Mouse (Mus musculus) embryonic facial prominence, embryonic 12.5 days (tissue): ENCODE data around the gene Lasp1. TPM values are rescaled to one million over a fixed set of nuclear protein-coding genes. Genes with fewer than 3 reads are reported as not detected.

Source experiments
- ATAC-seq: fragments of 200-750 bp; cut with Nextera tagmentation; 2 replicates; pipeline ENCODE4 v1.8.0; 2017; ENCODE audit not compliant: insufficient number of reproducible peaks, insufficient read depth, low FRiP score, low TSS enrichment
- H3K27ac ChIP-seq: fragments of 300-500 bp; sonication (generic); 2 replicates; pipeline ENCODE4 v1.5.1; 2016; ENCODE audit warnings: mild to moderate bottlenecking
- H3K27me3 ChIP-seq: fragments of 300-500 bp; sonication (generic); 2 replicates; pipeline ENCODE4 v1.6.1; 2016; ENCODE audit warnings: mild to moderate bottlenecking, moderate library complexity
- H3K36me3 ChIP-seq: fragments of 300-500 bp; sonication (generic); 2 replicates; pipeline ENCODE4 v1.6.1; 2016; ENCODE audit warnings: mild to moderate bottlenecking
- H3K4me1 ChIP-seq: fragments of 300-500 bp; sonication (generic); 2 replicates; pipeline ENCODE4 v1.6.1; 2016
- H3K4me2 ChIP-seq: fragments of 300-500 bp; sonication (generic); replicated peaks from 2 replicates; pipeline ENCODE4 v1.6.1; 2016; ENCODE audit warnings: mild to moderate bottlenecking, moderate library complexity
- H3K4me3 ChIP-seq: fragments of 300-500 bp; sonication (generic); 2 replicates; pipeline ENCODE4 v1.5.1; 2016; ENCODE audit warnings: mild to moderate bottlenecking
- H3K9ac ChIP-seq: fragments of 300-500 bp; sonication (generic); 2 replicates; pipeline ENCODE4 v1.6.1; 2016; ENCODE audit warnings: mild to moderate bottlenecking, moderate library complexity
- H3K9me3 ChIP-seq: fragments of 300-500 bp; sonication (generic); 2 replicates; pipeline ENCODE4 v1.6.1; 2016; ENCODE audit warnings: mild to moderate bottlenecking, moderate library complexity
- WGBS: fragments of 180-500 bp; shearing (Covaris S2); methylation state at CpG from one replicate; pipeline ENCODE4 v1.1.7; 2016; 5-methylcytosine and 5-hydroxymethylcytosine counted together
- polyA plus RNA-seq: library from polyadenylated mRNA; unstranded; fragments of >200 nt; fragmentation: Nextera tagmentation; extraction: Ambion mirVana; gene quantifications from 2 replicates; pipeline ENCODE4 v1.2.1, GENCODE M21; 2016

The Lasp1 gene
- polyA plus RNA-seq, 1 experiment from 2014 or later, result 117 TPM

GRCm38 (mm10) chr11:97805662-97806612, 7.1 kb downstream of the Lasp1 start:
- peak overlapping the region; percentile 89 for H3K27ac ChIP-seq
- H3K9ac ChIP-seq, result no peak overlapping the region
- H3K9me3 ChIP-seq, result no peaks in the 10 kb centered on the region
- H3K27me3 ChIP-seq, result no peaks in the 10 kb centered on the region
- peaks cover 89% of the 10 kb centered on the region for H3K4me1 ChIP-seq
- H3K4me2 ChIP-seq, result peak overlapping the region; percentile 48
- H3K4me3 ChIP-seq, result no peak overlapping the region
- ATAC-seq, result no peak
- WGBS, result 44% methylated on average over 15 of the region's 15 CpGs
- H3K36me3 ChIP-seq, result peaks cover 22% of the 10 kb centered on the region

- Histone ChIP-seq H3K4me1 (peaks cover 88% of the 10 kb centered on the region), H3K4me3 (no peak overlapping the region), H3K9me3 (no peaks in the 10 kb centered on the region), H3K27me3 (no peaks in the 10 kb centered on the region), H3K27ac (peak overlapping the region; percentile 7; the same call in 1 of the 2 replicates), H3K4me2 (no peak overlapping the region), H3K36me3 (peaks cover 22% of the 10 kb centered on the region), H3K9ac (no peak overlapping the region)
- 66% methylated on average over 7 of the region's 7 CpGs for WGBS
- ATAC-seq, result no peak
Measured at GRCm38 (mm10) chr11:97806613-97806964, 7.8 kb downstream of the Lasp1 start.

DNA sequence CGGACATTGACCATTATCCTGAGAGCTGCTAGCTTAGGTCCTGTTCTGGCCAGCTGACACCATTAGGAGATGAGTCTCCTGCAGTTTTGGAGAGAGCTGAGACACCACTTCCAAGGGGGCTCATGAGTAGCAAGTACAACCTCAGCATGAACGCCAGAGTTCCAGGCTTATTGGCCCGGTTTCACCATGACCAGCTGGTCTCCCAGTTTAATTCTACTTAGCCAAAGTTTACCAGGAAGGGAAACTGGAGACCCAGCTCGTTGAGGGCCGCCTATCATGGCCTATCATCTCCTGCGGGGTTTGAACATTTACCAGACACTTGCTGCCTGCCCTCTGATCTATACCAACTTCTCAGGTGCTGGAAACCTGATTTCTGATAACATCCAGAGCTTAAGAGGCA, 8.8 kb downstream of the Lasp1 start:
- H3K27ac ChIP-seq, result peak overlapping the region; percentile 65

DNA sequence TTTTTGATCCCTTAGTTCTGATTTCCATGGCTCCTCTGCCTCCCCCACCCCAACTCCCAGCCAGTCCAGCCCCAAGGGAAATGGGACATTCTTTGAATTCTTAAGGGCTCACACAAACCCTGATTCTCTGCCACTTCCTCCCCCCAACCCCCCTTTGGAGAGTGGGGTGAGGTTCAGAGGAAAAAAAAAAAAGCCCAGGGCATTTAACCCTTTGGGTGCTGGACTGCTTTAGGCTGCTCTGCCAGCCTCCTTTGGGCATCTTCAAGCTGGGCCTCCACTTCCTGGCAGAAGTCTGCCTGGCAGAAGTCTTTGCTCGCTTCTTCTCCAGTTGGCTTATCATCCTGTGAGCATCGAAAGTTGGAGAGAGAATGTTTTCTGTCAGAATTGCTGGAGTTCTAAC, 9.3 kb downstream of the Lasp1 start:
- Histone ChIP-seq H3K9ac (no peak overlapping the region), H3K4me3 (no peak overlapping the region), H3K27ac (peak overlapping the region; percentile 65), H3K4me1 (peaks cover 92% of the 10 kb centered on the region), H3K27me3 (no peaks in the 10 kb centered on the region), H3K9me3 (no peaks in the 10 kb centered on the region), H3K4me2 (peak overlapping the region; percentile 14; the same call in 1 of the 2 replicates), H3K36me3 (peaks cover 23% of the 10 kb centered on the region)
- 37% methylated on average over 2 of the region's 2 CpGs for WGBS
- no peak for ATAC-seq

More for the DNA sequence above, 8.8 kb downstream of the Lasp1 start:
- no peak overlapping the region for H3K4me3 ChIP-seq
- H3K27me3 ChIP-seq, result no peaks in the 10 kb centered on the region
- peak overlapping the region; percentile 14; the same call in 1 of the 2 replicates for H3K4me2 ChIP-seq
- no peak overlapping the region for H3K9ac ChIP-seq
- no peak for ATAC-seq
- no peaks in the 10 kb centered on the region for H3K9me3 ChIP-seq
- H3K4me1 ChIP-seq, result peaks cover 88% of the 10 kb centered on the region
- peaks cover 22% of the 10 kb centered on the region for H3K36me3 ChIP-seq
- 21% methylated on average over 6 of the region's 6 CpGs for WGBS

DNA sequence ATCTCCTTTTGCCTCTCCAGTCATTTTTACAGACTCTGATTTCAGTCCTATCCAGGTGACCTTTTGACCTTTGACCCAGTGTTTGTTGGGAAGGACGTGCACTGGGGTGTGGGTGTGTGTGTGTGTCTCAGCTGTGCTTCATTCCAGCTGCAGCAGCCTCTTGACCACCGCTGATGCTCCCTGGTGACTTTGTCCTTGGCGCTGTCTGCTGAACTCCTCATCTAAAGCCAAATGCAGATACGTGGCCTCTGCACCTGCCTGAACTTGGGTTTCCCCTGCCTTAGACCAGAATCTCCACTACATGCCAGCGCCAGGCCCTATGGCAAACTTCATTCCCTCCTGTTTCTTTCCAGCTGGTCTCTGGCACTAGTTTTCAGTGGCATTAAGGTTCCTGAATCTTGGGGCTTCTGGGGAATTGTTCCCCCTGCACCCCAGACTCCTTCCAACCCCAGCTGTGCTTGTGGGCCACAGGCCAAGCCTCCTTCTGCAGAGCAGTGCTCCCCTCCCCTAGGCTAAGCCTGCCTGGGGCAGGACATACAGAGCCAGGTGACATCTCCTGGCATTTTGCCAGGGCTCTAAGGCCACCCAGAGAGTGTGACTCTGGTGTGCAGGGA, 9.9 kb downstream of the Lasp1 start:
- 26% methylated on average over 5 of the region's 5 CpGs for WGBS
- H3K27ac ChIP-seq, result peak overlapping the region; percentile 65
- no peaks in the 10 kb centered on the region for H3K9me3 ChIP-seq
- H3K27me3 ChIP-seq, result no peaks in the 10 kb centered on the region
- H3K36me3 ChIP-seq, result peaks cover 26% of the 10 kb centered on the region
- H3K4me2 ChIP-seq, result 0 out of 2 replicates have a peak overlapping the region, but pooled peaks have one; percentile 14
- ATAC-seq, result no peak
- no peak overlapping the region for H3K9ac ChIP-seq
- peaks cover 97% of the 10 kb centered on the region for H3K4me1 ChIP-seq
- H3K4me3 ChIP-seq, result no peak overlapping the region

DNA sequence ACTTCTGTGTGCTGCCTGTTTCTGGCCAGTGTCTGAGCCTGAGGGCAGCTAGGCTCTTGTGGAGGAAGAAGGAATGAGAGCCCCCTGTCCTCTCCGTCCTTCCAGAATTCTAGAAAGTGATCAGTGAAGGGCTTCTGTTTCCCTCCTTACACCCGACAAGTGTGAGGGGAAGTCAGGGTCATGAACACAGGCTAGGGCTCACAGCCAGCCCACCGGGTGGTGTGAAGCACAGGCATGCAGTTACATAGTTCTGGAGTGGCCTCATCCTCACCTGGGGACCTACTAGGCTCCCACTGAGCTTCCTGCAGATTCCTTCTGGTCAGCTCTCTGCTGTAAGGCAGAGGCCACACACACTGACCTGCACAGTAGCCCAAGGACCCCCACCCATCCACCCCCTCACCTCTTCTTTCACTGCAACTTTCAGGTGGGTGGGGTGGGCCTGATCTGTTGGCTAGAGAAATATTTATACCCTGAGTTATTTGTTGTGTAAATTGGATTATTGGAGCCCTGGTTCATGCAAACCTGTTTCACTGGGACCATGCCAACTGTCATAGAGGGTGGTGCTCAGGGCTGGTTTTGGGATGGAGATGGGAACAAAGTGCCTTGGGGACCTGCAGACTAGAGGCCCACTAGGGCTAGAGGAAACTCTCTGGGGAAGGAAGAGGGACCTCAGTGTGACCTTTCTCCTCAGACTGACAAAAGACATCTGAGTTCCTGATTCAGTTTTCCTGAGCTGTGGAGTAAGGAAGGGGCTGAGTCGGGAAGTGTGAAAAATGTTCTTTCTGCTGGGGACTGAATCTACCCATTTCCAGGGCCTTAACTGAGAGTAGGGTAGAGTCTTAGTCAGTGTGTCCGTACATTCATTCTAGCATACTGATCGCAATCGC, 10.7 kb downstream of the Lasp1 start:
- H3K9ac ChIP-seq, result no peak overlapping the region
- no peaks in the 10 kb centered on the region for H3K9me3 ChIP-seq
- H3K4me2 ChIP-seq, result no peak overlapping the region
- 53% methylated on average over 7 of the region's 7 CpGs for WGBS
- peak overlapping the region; percentile 65 for H3K27ac ChIP-seq
- H3K4me3 ChIP-seq, result no peak overlapping the region
- no peaks in the 10 kb centered on the region for H3K27me3 ChIP-seq
- no peak for ATAC-seq
- peaks cover 34% of the 10 kb centered on the region for H3K36me3 ChIP-seq
- peaks cover 95% of the 10 kb centered on the region for H3K4me1 ChIP-seq

- H3K36me3 ChIP-seq, result peaks cover 43% of the 10 kb centered on the region
- H3K4me1 ChIP-seq, result peaks cover 94% of the 10 kb centered on the region
- peak overlapping the region; percentile 8; the same call in 1 of the 2 replicates for H3K27ac ChIP-seq
- ATAC-seq, result no peak
- H3K9ac ChIP-seq, result no peak overlapping the region
- no peaks in the 10 kb centered on the region for H3K9me3 ChIP-seq
- no peaks in the 10 kb centered on the region for H3K27me3 ChIP-seq
- H3K4me2 ChIP-seq, result no peak overlapping the region
- H3K4me3 ChIP-seq, result no peak overlapping the region
- 65% methylated on average over 7 of the region's 7 CpGs for WGBS
Measured at GRCm38 (mm10) chr11:97810356-97810755, 11.6 kb downstream of the Lasp1 start.

- Histone ChIP-seq H3K27ac (no peak overlapping the region), H3K4me2 (no peak overlapping the region), H3K36me3 (peaks cover 49% of the 10 kb centered on the region), H3K4me1 (peaks cover 94% of the 10 kb centered on the region), H3K9ac (no peak overlapping the region), H3K4me3 (no peak overlapping the region), H3K27me3 (no peaks in the 10 kb centered on the region), H3K9me3 (no peaks in the 10 kb centered on the region)
- ATAC-seq, result no peak
- WGBS, result 19% methylated on average over 3 of the region's 3 CpGs
Measured at GRCm38 (mm10) chr11:97810970-97811369, 12.2 kb downstream of the Lasp1 start.

DNA sequence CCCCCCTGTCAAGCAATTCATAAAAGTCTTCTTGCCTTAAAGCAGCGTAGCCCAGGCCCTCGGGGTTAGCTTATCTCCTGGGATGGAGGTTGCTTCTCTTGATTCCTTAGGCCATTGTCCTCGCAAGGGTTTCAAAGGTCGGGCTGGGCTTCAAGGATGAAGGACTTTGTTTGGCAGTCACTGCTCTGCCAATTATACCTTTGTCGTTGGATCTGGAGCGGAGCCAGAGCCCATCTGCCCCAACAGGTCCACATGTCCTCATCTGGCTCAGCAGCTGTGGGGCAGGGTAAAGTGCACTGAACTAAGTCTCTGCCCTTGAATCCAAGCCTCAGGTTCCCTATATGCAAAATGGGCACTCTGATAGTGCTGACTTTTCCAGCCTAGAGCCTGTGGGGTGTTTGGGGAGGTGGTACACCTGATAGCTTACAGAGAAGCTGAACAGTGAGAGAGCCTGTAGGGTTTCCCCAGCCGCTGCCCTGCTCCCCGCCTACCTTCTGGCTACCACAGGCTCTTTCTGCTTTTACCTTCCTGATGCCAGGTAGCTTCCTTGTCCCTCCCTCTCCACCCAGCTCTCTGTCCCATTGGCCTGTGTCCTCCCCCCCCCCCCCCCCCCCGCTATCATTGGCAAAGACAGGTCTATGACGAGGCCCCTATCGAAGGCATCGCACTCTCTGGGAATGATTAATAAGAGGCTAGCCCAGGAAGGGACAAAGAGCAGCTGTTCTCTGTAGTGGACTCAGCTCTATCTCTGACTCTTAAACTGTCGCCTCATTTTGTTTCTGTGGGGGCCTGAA, 13.0 kb downstream of the Lasp1 start:
- ATAC-seq, result no peak
- Histone ChIP-seq H3K27me3 (no peaks in the 10 kb centered on the region), H3K36me3 (peaks cover 54% of the 10 kb centered on the region), H3K9ac (peak overlapping the region; percentile 29; the same call in 1 of the 2 replicates), H3K4me1 (peaks cover 94% of the 10 kb centered on the region), H3K4me3 (no peak overlapping the region), H3K9me3 (no peaks in the 10 kb centered on the region), H3K27ac (peak overlapping the region; percentile 67), H3K4me2 (no peak overlapping the region)
- 32% methylated on average over 12 of the region's 13 CpGs for WGBS

- WGBS, result 21% methylated on average over 3 of the region's 3 CpGs
Measured at GRCm38 (mm10) chr11:97812491-97812921, 13.7 kb downstream of the Lasp1 start.

More at GRCm38 (mm10) chr11:97812491-97812921, 13.7 kb downstream of the Lasp1 start:
- peak overlapping the region; percentile 16; the same call in 1 of the 2 replicates for H3K4me2 ChIP-seq
- peak overlapping the region; percentile 29; the same call in 1 of the 2 replicates for H3K9ac ChIP-seq
- H3K9me3 ChIP-seq, result no peaks in the 10 kb centered on the region
- H3K27me3 ChIP-seq, result no peaks in the 10 kb centered on the region
- peaks cover 51% of the 10 kb centered on the region for H3K36me3 ChIP-seq
- peak overlapping the region; percentile 67 for H3K27ac ChIP-seq
- 0 out of 2 replicates have a peak overlapping the region, but pooled peaks have one; percentile 6 for H3K4me3 ChIP-seq
- peaks cover 95% of the 10 kb centered on the region for H3K4me1 ChIP-seq
- peak; percentile 37; the same call in 1 of the 2 replicates for ATAC-seq
